Mouse (Mus musculus): ENCODE results near the gene Ccnd3. TPM values are rescaled to one million over a fixed set of nuclear protein-coding genes. Genes with fewer than 3 reads are reported as not detected.

Gene Ccnd3
- polyA plus RNA-seq, 1 experiment, result 148 TPM

GRCm38 (mm10) chr17:47633999-47634770 lies 129.3 kb downstream of the Ccnd3 start:
- Histone ChIP-seq H3K4me3 (ENCODE audit: insufficient read depth, low read depth, low read length) (no peak overlapping the region), H3K27ac (ENCODE audit: insufficient read depth, low read depth, low read length) (no peak overlapping the region), H3K27me3 (replicated peaks; ENCODE audit: control insufficient read depth, insufficient read depth, low read length) (no peaks in the 10 kb centered on the region), H3K36me3 (ENCODE audit: control insufficient read depth, insufficient read depth, low read length) (no peaks in the 10 kb centered on the region), H3K4me1 (ENCODE audit: control insufficient read depth, insufficient read depth, low read length) (no peaks in the 10 kb centered on the region)
- 67% methylated on average over 7 of the region's 7 CpGs for WGBS
- TF ChIP-seq CTCF (conservative IDR thresholded peaks at IDR 0.05; ENCODE audit: insufficient read depth, insufficient read length, low read depth, low read length), result no peak
- TF ChIP-seq POLR2A (IDR thresholded peaks at IDR 0.05; ENCODE audit: low read depth, low read length), result no peak
- DNase-seq, result no peak

- peak; percentile 26 for DNase-seq
- Histone ChIP-seq H3K36me3 (ENCODE audit: control insufficient read depth, insufficient read depth, low read length) (no peaks in the 10 kb centered on the region), H3K4me1 (ENCODE audit: control insufficient read depth, insufficient read depth, low read length) (no peaks in the 10 kb centered on the region), H3K27ac (ENCODE audit: insufficient read depth, low read depth, low read length) (no peak overlapping the region), H3K27me3 (replicated peaks; ENCODE audit: control insufficient read depth, insufficient read depth, low read length) (no peaks in the 10 kb centered on the region), H3K4me3 (ENCODE audit: insufficient read depth, low read depth, low read length) (no peak overlapping the region)
- TF ChIP-seq POLR2A (IDR thresholded peaks at IDR 0.05; ENCODE audit: low read depth, low read length), result no peak
- 0 out of 2 replicates have a peak, but pooled peaks have one; percentile 9 for TF ChIP-seq CTCF (conservative IDR thresholded peaks at IDR 0.05; ENCODE audit: insufficient read depth, insufficient read length, low read depth, low read length)
- 83% methylated on average over 2 of the region's 2 CpGs for WGBS
Measured at GRCm38 (mm10) chr17:47642992-47643391, 138.1 kb downstream of the Ccnd3 start.

DNA sequence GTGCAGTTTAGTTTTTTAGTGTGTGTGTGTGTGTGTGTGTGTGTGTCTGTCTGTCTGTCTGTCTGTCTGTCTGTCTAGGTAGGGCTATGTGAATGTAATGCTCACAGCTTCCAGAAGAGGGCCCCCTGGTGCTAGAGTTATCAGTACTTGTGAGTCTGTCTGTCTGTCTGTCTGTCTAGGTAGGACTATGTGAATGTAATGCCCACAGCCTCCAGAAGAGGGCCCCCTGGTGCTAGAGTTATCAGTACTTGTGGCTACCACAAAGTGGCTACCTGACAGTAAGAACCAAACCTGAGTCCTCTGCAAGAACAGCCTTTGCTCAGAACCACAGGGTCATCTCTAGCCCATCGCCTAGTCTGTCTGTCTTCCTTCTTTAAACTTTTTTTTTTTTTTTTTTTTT lies 141.8 kb downstream of the Ccnd3 start:
- DNase-seq, result peak; percentile 85
- no peak overlapping the region for H3K27ac ChIP-seq (ENCODE audit: insufficient read depth, low read depth, low read length)
- 85% methylated on average over 1 of the region's 1 CpGs for WGBS

GRCm38 (mm10) chr17:47648966-47649365 lies 144.1 kb downstream of the Ccnd3 start:
- TF ChIP-seq POLR2A (IDR thresholded peaks at IDR 0.05; ENCODE audit: low read depth, low read length) (no peak), CTCF (conservative IDR thresholded peaks at IDR 0.05; ENCODE audit: insufficient read depth, insufficient read length, low read depth, low read length) (no peak)
- 82% methylated on average over 4 of the region's 4 CpGs for WGBS
- H3K27me3 ChIP-seq (replicated peaks; ENCODE audit: control insufficient read depth, insufficient read depth, low read length), result no peaks in the 10 kb centered on the region
- DNase-seq, result no peak
- H3K4me3 ChIP-seq (ENCODE audit: insufficient read depth, low read depth, low read length), result no peak overlapping the region
- H3K27ac ChIP-seq (ENCODE audit: insufficient read depth, low read depth, low read length), result no peak overlapping the region
- H3K4me1 ChIP-seq (ENCODE audit: control insufficient read depth, insufficient read depth, low read length), result no peaks in the 10 kb centered on the region
- no peaks in the 10 kb centered on the region for H3K36me3 ChIP-seq (ENCODE audit: control insufficient read depth, insufficient read depth, low read length)

More for the DNA sequence above, 141.8 kb downstream of the Ccnd3 start:
- TF ChIP-seq CTCF (conservative IDR thresholded peaks at IDR 0.05; ENCODE audit: insufficient read depth, insufficient read length, low read depth, low read length) (peak; percentile 70), POLR2A (IDR thresholded peaks at IDR 0.05; ENCODE audit: low read depth, low read length) (no peak)
- no peak overlapping the region for H3K4me3 ChIP-seq (ENCODE audit: insufficient read depth, low read depth, low read length)
- no peaks in the 10 kb centered on the region for H3K36me3 ChIP-seq (ENCODE audit: control insufficient read depth, insufficient read depth, low read length)
- H3K4me1 ChIP-seq (ENCODE audit: control insufficient read depth, insufficient read depth, low read length), result no peaks in the 10 kb centered on the region
- no peaks in the 10 kb centered on the region for H3K27me3 ChIP-seq (replicated peaks; ENCODE audit: control insufficient read depth, insufficient read depth, low read length)

Other genes starting within 250 kb of the Ccnd3 start
- 28.5 and 30.8 TPM in 2 replicates for gene Mrps10, start 136.2 kb upstream of the Ccnd3 start, polyA plus RNA-seq (2012; rRNA removed)
- gene Guca1b, start 119.7 kb upstream of the Ccnd3 start, polyA plus RNA-seq (2012; rRNA removed), result 0.91 and 0.95 TPM in 2 replicates
- gene Guca1a, start 104.5 kb upstream of the Ccnd3 start, polyA plus RNA-seq (2012; rRNA removed), result 0.91 and 1.4 TPM in 2 replicates
- gene AI661453, start 68.4 kb upstream of the Ccnd3 start, polyA plus RNA-seq (2012; rRNA removed), result 7.9 and 9.7 TPM in 2 replicates
- gene 1700001C19Rik, start 67.7 kb upstream of the Ccnd3 start, polyA plus RNA-seq (2012; rRNA removed), result 0.09 and 0.23 TPM in 2 replicates
- gene Taf8, start 2.8 kb upstream of the Ccnd3 start, polyA plus RNA-seq (2012; rRNA removed), result 22.9 and 23.7 TPM in 2 replicates
- gene Bysl, start 106.4 kb downstream of the Ccnd3 start, polyA plus RNA-seq (2012; rRNA removed), result 7.9 and 8.3 TPM in 2 replicates
- 22.8 and 25.3 TPM in 2 replicates for gene Med20, start 106.5 kb downstream of the Ccnd3 start, polyA plus RNA-seq (2012; rRNA removed)
- 0.45 and 0.64 TPM in 2 replicates for gene Gm20517, start 106.5 kb downstream of the Ccnd3 start, polyA plus RNA-seq (2012; rRNA removed)
- gene Usp49, start 125.6 kb downstream of the Ccnd3 start, polyA plus RNA-seq (2012; rRNA removed), result 5.1 and 5.3 TPM in 2 replicates
- 103 and 153 TPM in 2 replicates for gene Tomm6, start 183.3 kb downstream of the Ccnd3 start, polyA plus RNA-seq (2012; rRNA removed)
- 28.9 and 39.5 TPM in 2 replicates for gene Frs3, start 184.0 kb downstream of the Ccnd3 start, polyA plus RNA-seq (2012; rRNA removed)
- gene Gm21981, start 189.4 kb downstream of the Ccnd3 start, polyA plus RNA-seq (2012; rRNA removed), result 1.1 and 2.1 TPM in 2 replicates
- 7.0 and 9.0 TPM in 2 replicates for gene Prickle4, start 189.7 kb downstream of the Ccnd3 start, polyA plus RNA-seq (2012; rRNA removed)
- gene Pgc, start 221.8 kb downstream of the Ccnd3 start, polyA plus RNA-seq (2012; rRNA removed), result 0.29 and 1.0 TPM in 2 replicates
- gene Tfeb, start 232.0 kb downstream of the Ccnd3 start, polyA plus RNA-seq (2012; rRNA removed), result 35.0 and 36.4 TPM in 2 replicates